Mouse (Mus musculus) cortical plate, adult 2 months (tissue): ENCODE measurements at regions not wholly inside any gene's neighbourhood (a gene's known extent, or its start where the extent isn't known, plus 50 kb on each side); places are given as distances from the start of the nearest gene placed in this dataset.

Source experiments
- H3K27ac ChIP-seq: fragments of 200-500 bp; 2 replicates; pipeline ENCODE4 v1.5.1; 2012; ENCODE audit warnings: low read length, control low read depth, inconsistent platforms; ENCODE audit not compliant: insufficient read depth
- H3K4me1 ChIP-seq: fragments of 200-500 bp; 2 replicates; pipeline ENCODE4 v1.6.1; 2011; ENCODE audit warnings: low read length; ENCODE audit not compliant: control insufficient read depth, insufficient read depth
- H3K4me3 ChIP-seq: fragments of 200-500 bp; 2 replicates; pipeline ENCODE4 v1.5.1; 2011; ENCODE audit warnings: mild to moderate bottlenecking, low read length, control low read depth; ENCODE audit not compliant: insufficient read depth
- CTCF ChIP-seq: fragments of 200-500 bp; IDR thresholded peaks from 2 replicates; pipeline ENCODE4 v1.5.1; 2011; ENCODE audit warnings: mild to moderate bottlenecking, control low read depth, low read length; ENCODE audit not compliant: insufficient read depth; ENCODE audit errors: extremely low read depth
- POLR2A ChIP-seq: fragments of 200-500 bp; IDR thresholded peaks from 2 replicates; pipeline ENCODE4 v1.6.1; 2011; ENCODE audit warnings: mild to moderate bottlenecking, low read length, control low read depth; ENCODE audit not compliant: insufficient read depth; ENCODE audit errors: extremely low read depth

- no peak overlapping the region for H3K27ac ChIP-seq
- H3K4me1 ChIP-seq, result no peaks in the 10 kb centered on the region
- no peak overlapping the region for H3K4me3 ChIP-seq
- no peak for TF ChIP-seq CTCF
- TF ChIP-seq POLR2A, result no peak
These were observed 82.5 kb upstream of the Sertad2 start for GRCm38 (mm10) chr11:20460501-20460921.

GRCm38 (mm10) chr11:20462076-20462475, 81.0 kb upstream of the Sertad2 start:
- Histone ChIP-seq H3K4me3 (no peak overlapping the region), H3K4me1 (no peaks in the 10 kb centered on the region), H3K27ac (no peak overlapping the region)
- TF ChIP-seq CTCF (no peak), POLR2A (no peak)

- TF ChIP-seq CTCF (no peak), POLR2A (no peak)
These were observed 79.8 kb upstream of the Sertad2 start for GRCm38 (mm10) chr11:20463173-20463681.

DNA sequence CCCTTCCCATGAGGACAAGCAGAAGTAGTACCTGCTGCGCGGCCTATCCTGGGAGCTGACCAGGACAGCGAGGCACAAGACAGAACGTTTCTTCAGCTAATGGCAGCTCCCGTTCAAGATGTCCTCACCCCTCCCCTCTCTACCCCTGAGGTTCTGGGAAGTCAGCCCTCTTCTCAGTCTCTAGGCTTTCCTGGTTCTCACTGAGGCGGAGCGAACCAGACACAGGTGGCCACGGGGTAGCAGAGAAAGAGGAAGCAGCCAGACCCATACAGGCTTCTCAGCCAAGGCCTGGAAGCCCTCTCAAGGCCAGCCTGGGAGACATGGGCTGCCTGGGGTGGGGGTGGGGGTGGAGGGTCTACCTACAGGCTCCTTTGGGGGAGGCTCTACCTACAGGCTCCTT, 78.5 kb upstream of the Sertad2 start:
- H3K27ac ChIP-seq, result no peak overlapping the region
- TF ChIP-seq CTCF (no peak), POLR2A (no peak)

More at GRCm38 (mm10) chr11:20463173-20463681, 79.8 kb upstream of the Sertad2 start:
- Histone ChIP-seq H3K27ac (no peak overlapping the region), H3K4me1 (no peaks in the 10 kb centered on the region), H3K4me3 (no peak overlapping the region)

GRCm38 (mm10) chr11:20466591-20466990, 76.5 kb upstream of the Sertad2 start:
- no peaks in the 10 kb centered on the region for H3K4me1 ChIP-seq
- no peak overlapping the region for H3K27ac ChIP-seq
- H3K4me3 ChIP-seq, result no peak overlapping the region
- TF ChIP-seq POLR2A (no peak), CTCF (no peak)

More for the DNA sequence above, 78.5 kb upstream of the Sertad2 start:
- Histone ChIP-seq H3K4me3 (no peak overlapping the region), H3K4me1 (no peaks in the 10 kb centered on the region)

DNA sequence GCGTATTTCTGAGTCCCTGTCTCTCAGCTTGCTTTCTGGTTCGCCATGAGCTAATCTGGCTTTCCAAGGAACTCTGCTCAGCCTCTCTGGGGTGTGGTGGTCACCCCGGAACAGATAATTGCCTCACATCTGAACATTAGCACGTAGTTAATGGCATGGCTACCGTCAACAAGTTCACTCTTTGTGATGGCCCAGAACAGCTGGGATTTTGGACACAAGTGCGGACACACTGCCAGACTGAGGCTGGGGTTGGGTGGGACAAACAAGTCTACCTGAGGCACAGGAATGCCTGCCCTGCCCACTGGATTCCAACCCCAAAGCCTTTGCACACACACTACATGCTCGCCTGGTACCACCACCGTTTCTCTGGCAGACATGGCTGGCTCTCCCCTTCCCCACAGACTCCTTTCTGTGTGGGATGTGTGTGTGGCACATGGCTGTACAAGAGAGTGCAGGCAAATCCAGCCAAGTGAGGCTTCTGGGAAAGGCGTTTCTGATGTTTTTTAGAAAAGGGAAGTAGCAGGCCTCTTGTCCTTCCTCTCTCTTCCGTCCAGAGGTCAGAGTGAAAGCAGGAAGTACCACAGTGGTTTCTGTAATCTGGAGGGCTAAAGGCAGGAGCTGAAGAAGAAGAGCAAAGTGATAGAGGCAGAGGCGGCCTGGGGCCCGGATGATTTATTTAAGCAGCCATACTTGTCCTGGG, 74.6 kb upstream of the Sertad2 start:
- no peaks in the 10 kb centered on the region for H3K4me1 ChIP-seq
- no peak overlapping the region for H3K27ac ChIP-seq
- no peak overlapping the region for H3K4me3 ChIP-seq
- no peak for TF ChIP-seq POLR2A
- TF ChIP-seq CTCF, result no peak

GRCm38 (mm10) chr11:20469368-20469767, 73.7 kb upstream of the Sertad2 start:
- Histone ChIP-seq H3K4me3 (no peak overlapping the region), H3K4me1 (no peaks in the 10 kb centered on the region), H3K27ac (no peak overlapping the region)
- TF ChIP-seq POLR2A, result no peak
- no peak for TF ChIP-seq CTCF

DNA sequence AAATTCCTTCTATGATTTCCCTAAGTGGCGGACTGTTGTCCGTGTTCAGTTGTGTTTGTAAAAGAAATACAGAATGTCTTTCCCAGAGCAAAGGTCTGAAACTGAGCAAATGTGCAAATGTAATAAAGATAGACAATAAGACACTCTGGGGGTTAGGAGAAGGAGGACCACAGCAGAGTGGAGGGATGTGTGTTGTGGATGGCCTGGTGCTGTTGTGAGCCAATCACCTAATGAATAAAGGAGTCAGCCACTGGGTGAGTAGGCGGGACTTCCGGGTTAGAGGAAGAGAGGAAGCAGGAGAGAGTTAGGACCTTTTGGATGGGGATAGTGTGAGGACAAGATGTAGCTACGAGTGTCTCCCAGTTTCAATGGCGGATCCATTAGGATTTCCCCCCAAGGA, 72.7 kb upstream of the Sertad2 start:
- Histone ChIP-seq H3K4me1 (no peaks in the 10 kb centered on the region), H3K4me3 (no peak overlapping the region), H3K27ac (no peak overlapping the region)
- TF ChIP-seq CTCF, result no peak
- no peak for TF ChIP-seq POLR2A

- Histone ChIP-seq H3K27ac (no peak overlapping the region), H3K4me1 (no peaks in the 10 kb centered on the region), H3K4me3 (no peak overlapping the region)
- TF ChIP-seq POLR2A, result no peak
- no peak for TF ChIP-seq CTCF
These were observed 70.7 kb upstream of the Sertad2 start for GRCm38 (mm10) chr11:20472336-20472735.

DNA sequence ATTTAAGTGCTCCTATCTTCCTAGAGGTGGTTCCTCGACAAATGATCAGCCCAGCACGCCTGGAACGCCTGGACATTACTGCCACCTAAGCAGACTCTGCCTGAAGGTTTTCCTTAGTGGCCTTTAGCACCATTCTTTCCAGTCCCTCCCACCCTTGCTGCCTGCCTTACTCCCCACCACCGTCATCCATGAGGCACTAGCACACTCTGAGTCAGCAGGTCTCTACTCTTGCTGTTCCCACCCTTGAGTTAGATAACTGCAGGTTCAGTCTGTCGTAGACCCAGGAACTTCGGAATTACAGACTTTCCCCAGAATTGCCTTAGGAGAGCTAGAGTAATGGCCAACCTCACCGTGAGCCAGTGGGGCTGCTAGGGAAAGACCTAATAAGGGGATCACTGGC, 67.4 kb upstream of the Sertad2 start:
- no peak overlapping the region for H3K27ac ChIP-seq
- no peaks in the 10 kb centered on the region for H3K4me1 ChIP-seq
- no peak overlapping the region for H3K4me3 ChIP-seq
- TF ChIP-seq CTCF (no peak), POLR2A (no peak)
